Mouse (Mus musculus) midbrain, embryonic 15.5 days (tissue): ENCODE data around the gene Cic. TPM values are rescaled to one million over a fixed set of nuclear protein-coding genes. Genes with fewer than 3 reads are reported as not detected.

ENCODE experiments used
- ATAC-seq: fragments of 200-750 bp; cut with Nextera tagmentation; replicated peaks from 2 replicates; pipeline ENCODE4 v1.8.0; 2017; ENCODE audit warnings: moderate TSS enrichment
- H3K27ac ChIP-seq: fragments of 300-500 bp; sonication (generic); 2 replicates; pipeline ENCODE4 v1.5.1; 2015; ENCODE audit warnings: mild to moderate bottlenecking, inconsistent platforms
- H3K27me3 ChIP-seq: fragments of 300-500 bp; sonication (generic); replicated peaks from 2 replicates; pipeline ENCODE4 v1.6.1; 2015; ENCODE audit warnings: inconsistent platforms
- H3K36me3 ChIP-seq: fragments of 300-500 bp; sonication (generic); replicated peaks from 2 replicates; pipeline ENCODE4 v1.6.1; 2015; ENCODE audit warnings: inconsistent platforms
- H3K4me1 ChIP-seq: fragments of 300-500 bp; sonication (generic); 2 replicates; pipeline ENCODE4 v1.6.1; 2015; ENCODE audit warnings: inconsistent platforms
- H3K4me2 ChIP-seq: fragments of 300-500 bp; sonication (generic); 2 replicates; pipeline ENCODE4 v1.6.1; 2015; ENCODE audit warnings: inconsistent platforms, mild to moderate bottlenecking, moderate library complexity
- H3K4me3 ChIP-seq: fragments of 300-500 bp; sonication (generic); 2 replicates; pipeline ENCODE4 v1.5.1; 2015; ENCODE audit warnings: mild to moderate bottlenecking, inconsistent platforms
- H3K9ac ChIP-seq: fragments of 300-500 bp; sonication (generic); 2 replicates; pipeline ENCODE4 v1.6.1; 2015; ENCODE audit warnings: mild to moderate bottlenecking, inconsistent platforms
- H3K9me3 ChIP-seq: fragments of 300-500 bp; sonication (generic); 2 replicates; pipeline ENCODE4 v1.6.1; 2016; ENCODE audit warnings: inconsistent platforms
- WGBS: fragments of 180-500 bp; shearing (Covaris S2); methylation state at CpG from one replicate; pipeline ENCODE4 v1.1.7; 2015; ENCODE audit warnings: mixed read lengths; 5-methylcytosine and 5-hydroxymethylcytosine counted together
- polyA plus RNA-seq: library from polyadenylated mRNA; unstranded; fragments of >200 nt; fragmentation: Nextera tagmentation; extraction: Ambion mirVana; gene quantifications from 2 replicates; pipeline ENCODE4 v1.2.1, GENCODE M21; 2015

The Cic gene
- polyA plus RNA-seq, 1 experiment from 2014 or later: 45.9 TPM

- Histone ChIP-seq H3K4me3 (no peak overlapping the region; the same call in 1 of the 2 replicates), H3K27ac (no peak overlapping the region), H3K27me3 (no peaks in the 10 kb centered on the region), H3K4me1 (peaks cover 27% of the 10 kb centered on the region), H3K4me2 (peak overlapping the region; percentile 54; the same call in 1 of the 2 replicates), H3K9ac (peak overlapping the region; percentile 1; the same call in 1 of the 2 replicates), H3K9me3 (no peaks in the 10 kb centered on the region), H3K36me3 (no peaks in the 10 kb centered on the region)
- ATAC-seq: no peak
- WGBS: 88% methylated on average over 8 of the region's 8 CpGs
These were observed 1.1 kb upstream of the Cic start for GRCm38 (mm10) chr7:25266180-25266962.

- Histone ChIP-seq H3K9me3 (no peaks in the 10 kb centered on the region), H3K27me3 (no peaks in the 10 kb centered on the region), H3K4me1 (peaks cover 27% of the 10 kb centered on the region), H3K4me2 (peak overlapping the region; percentile 85), H3K4me3 (peak overlapping the region; percentile 85), H3K27ac (peak overlapping the region; percentile 94), H3K36me3 (no peaks in the 10 kb centered on the region), H3K9ac (peak overlapping the region; percentile 94)
- peak; percentile 97 for ATAC-seq
- under 1% methylated on average over 33 of the region's 33 CpGs for WGBS
These were observed 403 bp downstream of the Cic start for GRCm38 (mm10) chr7:25267751-25268463.

DNA sequence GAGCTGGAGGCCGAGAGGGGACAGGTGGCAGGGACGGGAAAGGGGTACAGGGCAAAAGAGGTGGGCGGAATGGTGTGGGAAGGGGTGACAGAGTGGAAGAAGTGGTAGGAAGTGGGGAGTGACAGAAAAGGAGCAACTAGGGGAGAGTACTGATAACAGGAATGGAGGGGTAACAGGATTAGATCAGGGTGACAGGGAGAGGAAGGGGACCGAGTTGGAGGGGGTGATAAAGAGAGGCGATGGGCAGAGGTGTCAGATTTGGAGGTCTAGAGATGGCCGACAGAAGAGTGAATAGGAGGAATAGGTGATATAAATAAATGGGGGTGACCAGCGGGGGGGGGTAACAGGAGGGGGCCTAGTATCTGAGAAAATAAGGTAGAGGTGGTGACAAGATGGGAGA lies 1.1 kb downstream of the Cic start:
- no peak for ATAC-seq
- peak overlapping the region; percentile 85 for H3K4me3 ChIP-seq
- peak overlapping the region; percentile 90 for H3K27ac ChIP-seq
- H3K4me2 ChIP-seq: peak overlapping the region; percentile 85
- peak overlapping the region; percentile 94 for H3K9ac ChIP-seq
- peaks cover 30% of the 10 kb centered on the region for H3K4me1 ChIP-seq
- 2% methylated on average over 7 of the region's 7 CpGs for WGBS
- H3K9me3 ChIP-seq: no peaks in the 10 kb centered on the region
- H3K27me3 ChIP-seq: no peaks in the 10 kb centered on the region
- no peaks in the 10 kb centered on the region for H3K36me3 ChIP-seq

- H3K4me3 ChIP-seq: peak overlapping the region; percentile 85
- H3K4me1 ChIP-seq: peaks cover 35% of the 10 kb centered on the region
- peak overlapping the region; percentile 90 for H3K27ac ChIP-seq
- peak overlapping the region; percentile 85 for H3K4me2 ChIP-seq
- 52% methylated on average over 4 of the region's 4 CpGs for WGBS
- H3K9ac ChIP-seq: peak overlapping the region; percentile 94
- no peaks in the 10 kb centered on the region for H3K36me3 ChIP-seq
- ATAC-seq: no peak
- no peaks in the 10 kb centered on the region for H3K9me3 ChIP-seq
- H3K27me3 ChIP-seq: no peaks in the 10 kb centered on the region
These were observed 1.5 kb downstream of the Cic start for GRCm38 (mm10) chr7:25269029-25269428.

DNA sequence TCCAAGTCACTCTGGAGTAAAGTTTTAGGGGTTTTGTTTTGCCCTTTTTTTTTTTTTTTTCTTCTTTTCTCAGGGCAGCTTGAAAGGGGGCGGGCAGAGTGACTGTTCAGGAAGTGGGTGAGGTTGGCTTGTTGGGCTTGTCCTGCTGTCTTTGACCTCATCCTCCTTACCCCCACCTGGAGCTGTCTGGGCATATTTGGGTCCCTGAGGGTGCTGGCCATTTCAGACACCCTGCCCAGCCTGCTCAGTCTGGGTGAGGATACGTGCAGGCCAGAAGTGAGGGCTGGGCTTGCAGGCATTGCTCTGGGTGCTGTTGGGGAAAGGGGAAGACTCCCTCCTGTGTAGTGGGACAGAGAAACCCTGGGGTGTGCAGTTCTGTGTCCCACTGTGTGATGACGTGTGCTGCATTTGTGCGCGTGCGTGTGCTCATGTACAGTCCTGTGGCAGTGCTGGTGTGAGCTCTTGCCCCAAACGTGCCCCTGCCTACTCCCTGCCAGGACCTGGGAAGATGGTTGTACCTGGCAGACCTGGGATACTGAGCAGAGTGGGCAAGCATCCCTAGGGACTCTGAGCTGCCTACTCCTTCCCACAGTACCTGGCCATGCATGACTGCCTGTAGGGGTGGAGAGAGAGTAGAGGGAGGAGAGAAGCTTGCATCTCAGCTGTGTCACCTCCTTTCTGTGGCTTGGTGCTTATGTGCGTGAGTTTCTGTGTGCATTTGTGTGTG lies 2.2 kb downstream of the Cic start:
- ATAC-seq: no peak
- Histone ChIP-seq H3K4me3 (peak overlapping the region; percentile 85), H3K27ac (no peak overlapping the region), H3K4me2 (peak overlapping the region; percentile 85), H3K9ac (peak overlapping the region; percentile 94), H3K36me3 (no peaks in the 10 kb centered on the region), H3K9me3 (no peaks in the 10 kb centered on the region), H3K4me1 (peaks cover 39% of the 10 kb centered on the region), H3K27me3 (no peaks in the 10 kb centered on the region)
- WGBS: 81% methylated on average over 8 of the region's 8 CpGs

GRCm38 (mm10) chr7:25270652-25271633 lies 3.4 kb downstream of the Cic start:
- Histone ChIP-seq H3K9ac (no peak overlapping the region), H3K4me2 (no peak overlapping the region; the same call in 1 of the 2 replicates), H3K27ac (no peak overlapping the region), H3K4me3 (no peak overlapping the region), H3K36me3 (0 out of 2 replicates have a peak, but pooled peaks cover 3% of the 10 kb centered on the region), H3K9me3 (no peaks in the 10 kb centered on the region), H3K27me3 (no peaks in the 10 kb centered on the region), H3K4me1 (peaks cover 51% of the 10 kb centered on the region)
- WGBS: 91% methylated on average over 35 of the region's 35 CpGs
- no peak for ATAC-seq

- no peak overlapping the region for H3K4me3 ChIP-seq
- no peak overlapping the region for H3K9ac ChIP-seq
- no peak for ATAC-seq
- WGBS: 89% methylated on average over 30 of the region's 30 CpGs
- no peaks in the 10 kb centered on the region for H3K9me3 ChIP-seq
- H3K27me3 ChIP-seq: no peaks in the 10 kb centered on the region
- peaks cover 53% of the 10 kb centered on the region for H3K4me1 ChIP-seq
- no peak overlapping the region for H3K27ac ChIP-seq
- no peak overlapping the region for H3K4me2 ChIP-seq
- 0 out of 2 replicates have a peak, but pooled peaks cover 3% of the 10 kb centered on the region for H3K36me3 ChIP-seq
These were observed 4.3 kb downstream of the Cic start for GRCm38 (mm10) chr7:25271651-25272444.

GRCm38 (mm10) chr7:25272445-25273258 lies 5.1 kb downstream of the Cic start:
- Histone ChIP-seq H3K9ac (no peak overlapping the region), H3K27me3 (no peaks in the 10 kb centered on the region), H3K36me3 (0 out of 2 replicates have a peak, but pooled peaks cover 3% of the 10 kb centered on the region), H3K27ac (no peak overlapping the region), H3K9me3 (no peaks in the 10 kb centered on the region), H3K4me2 (no peak overlapping the region), H3K4me1 (peaks cover 54% of the 10 kb centered on the region), H3K4me3 (no peak overlapping the region)
- no peak for ATAC-seq
- WGBS: 89% methylated on average over 38 of the region's 38 CpGs

DNA sequence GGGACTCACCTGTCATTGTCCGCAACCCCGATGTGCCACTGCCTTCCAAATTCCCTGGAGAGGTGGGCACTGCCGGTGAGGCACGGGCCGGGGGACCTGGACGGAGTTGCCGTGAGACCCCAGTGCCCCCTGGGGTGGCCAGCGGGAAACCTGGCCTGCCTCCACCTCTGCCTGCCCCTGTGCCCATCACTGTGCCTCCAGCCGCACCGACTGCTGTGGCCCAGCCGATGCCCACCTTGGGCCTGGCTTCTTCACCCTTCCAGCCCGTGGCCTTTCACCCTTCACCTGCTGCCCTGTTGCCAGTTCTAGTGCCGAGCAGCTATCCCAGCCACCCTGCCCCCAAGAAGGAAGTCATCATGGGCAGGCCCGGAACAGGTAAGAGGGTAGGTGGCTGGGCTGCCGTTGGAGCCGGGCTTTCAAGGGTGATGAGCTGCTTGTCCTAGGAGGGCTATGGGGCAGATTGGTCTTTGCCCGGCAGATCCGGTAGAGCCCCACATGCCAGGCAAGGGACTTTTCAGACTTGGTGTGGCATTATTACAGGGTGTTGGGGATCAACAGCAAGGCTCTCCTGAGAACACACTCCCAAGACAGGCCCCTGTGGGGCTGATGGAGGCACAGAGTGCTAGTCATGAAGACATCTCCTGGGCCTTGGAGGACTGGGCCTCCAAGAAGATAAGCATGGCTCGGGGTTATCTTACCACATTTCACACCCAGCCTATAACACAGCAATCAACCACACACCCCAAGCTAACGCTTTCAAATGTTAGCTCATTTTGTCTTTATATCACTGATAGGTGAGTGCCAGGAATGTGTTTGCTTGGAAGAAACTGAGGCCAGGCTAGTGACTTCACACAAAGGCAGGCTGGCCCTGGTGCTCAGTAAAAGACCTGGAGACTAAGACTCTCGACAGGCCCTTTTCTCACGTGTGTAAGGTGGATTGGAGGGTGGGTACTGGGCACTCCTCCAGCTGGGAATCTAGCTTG lies 6.0 kb downstream of the Cic start:
- 0 out of 2 replicates have a peak, but pooled peaks cover 3% of the 10 kb centered on the region for H3K36me3 ChIP-seq
- peaks cover 59% of the 10 kb centered on the region for H3K4me1 ChIP-seq
- H3K27me3 ChIP-seq: no peaks in the 10 kb centered on the region
- no peak for ATAC-seq
- H3K27ac ChIP-seq: no peak overlapping the region
- WGBS: 92% methylated on average over 22 of the region's 22 CpGs
- no peak overlapping the region for H3K4me3 ChIP-seq
- H3K4me2 ChIP-seq: no peak overlapping the region
- H3K9me3 ChIP-seq: no peaks in the 10 kb centered on the region
- H3K9ac ChIP-seq: no peak overlapping the region
